Mouse (Mus musculus) forebrain, embryonic 10.5 days (tissue): Measurements from ENCODE around the gene Gpr146. TPM values are rescaled to one million over a fixed set of nuclear protein-coding genes. Genes with fewer than 3 reads are reported as not detected.

Experiments
- DNase-seq: peaks from one replicate; pipeline ENCODE4 v3.0.0-alpha.2; 2017; ENCODE audit warnings: low spot score; ENCODE audit errors: extremely low spot score
- H3K27ac ChIP-seq: fragments of 300-500 bp; sonication (generic); 2 replicates; pipeline ENCODE4 v1.5.1; 2016; ENCODE audit warnings: mild to moderate bottlenecking
- H3K27me3 ChIP-seq: fragments of 300-500 bp; sonication (generic); 2 replicates; pipeline ENCODE4 v1.6.1; 2016; ENCODE audit warnings: mild to moderate bottlenecking; ENCODE audit not compliant: poor library complexity, severe bottlenecking
- H3K36me3 ChIP-seq: fragments of 300-500 bp; sonication (generic); replicated peaks from 2 replicates; pipeline ENCODE4 v1.6.1; 2016; ENCODE audit warnings: mild to moderate bottlenecking, moderate library complexity
- H3K4me1 ChIP-seq: fragments of 300-500 bp; sonication (generic); 2 replicates; pipeline ENCODE4 v1.6.1; 2016
- H3K4me3 ChIP-seq: fragments of 300-500 bp; sonication (generic); 2 replicates; pipeline ENCODE4 v1.5.1; 2016; ENCODE audit warnings: mild to moderate bottlenecking, moderate library complexity
- H3K9me3 ChIP-seq: fragments of 300-500 bp; sonication (generic); 2 replicates; pipeline ENCODE4 v1.6.1; 2016; ENCODE audit warnings: mild to moderate bottlenecking, moderate library complexity
- WGBS: fragments of 180-500 bp; shearing (Covaris S2); methylation state at CpG from one replicate; pipeline ENCODE4 v1.1.7; 2016; 5-methylcytosine and 5-hydroxymethylcytosine counted together
- polyA plus RNA-seq: library from polyadenylated mRNA; unstranded; fragments of >200 nt; fragmentation: Nextera tagmentation; extraction: Ambion mirVana; gene quantifications from 2 replicates; pipeline ENCODE4 v1.2.1, GENCODE M21; 2016

Gene Gpr146
- polyA plus RNA-seq, 1 experiment from 2014 or later, result 1.6 TPM

DNA sequence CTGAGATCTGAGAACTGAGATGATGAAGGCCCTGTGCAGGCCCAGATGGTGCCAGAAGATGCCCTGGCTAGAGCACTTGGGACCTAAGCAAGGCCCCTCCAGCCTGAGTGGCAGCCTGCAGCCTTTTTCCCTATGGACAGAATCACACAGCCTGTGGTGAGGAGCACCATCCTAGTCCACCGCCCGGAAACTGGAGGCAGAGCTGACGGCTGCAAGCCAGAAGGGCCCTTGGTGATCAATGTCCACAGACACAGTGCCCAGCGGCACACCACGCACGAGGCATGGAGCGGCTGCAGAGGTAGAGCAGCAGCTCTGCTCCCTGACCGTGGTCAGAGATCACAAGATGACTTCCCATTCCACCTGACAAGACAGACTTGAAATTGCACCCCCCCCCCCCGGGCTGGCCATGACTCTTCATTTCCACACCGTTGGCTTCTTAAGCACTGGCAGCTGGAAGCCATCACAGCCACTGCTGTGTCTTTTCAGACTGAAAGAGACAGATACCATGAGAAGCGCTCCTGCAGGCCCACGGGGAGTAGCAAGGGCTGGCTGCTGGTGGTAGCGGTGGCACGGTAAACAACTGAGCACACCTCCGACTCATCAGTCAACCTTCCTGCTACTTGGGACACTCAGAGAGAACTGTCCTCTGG lies 34.3 kb downstream of the Gpr146 start:
- H3K9me3 ChIP-seq, result no peaks in the 10 kb centered on the region
- H3K4me1 ChIP-seq, result peaks cover 11% of the 10 kb centered on the region
- peaks cover 22% of the 10 kb centered on the region for H3K36me3 ChIP-seq
- no peak overlapping the region for H3K4me3 ChIP-seq
- H3K27ac ChIP-seq, result no peak overlapping the region
- no peak for DNase-seq
- 91% methylated on average over 15 of the region's 15 CpGs for WGBS
- H3K27me3 ChIP-seq, result no peaks in the 10 kb centered on the region

DNA sequence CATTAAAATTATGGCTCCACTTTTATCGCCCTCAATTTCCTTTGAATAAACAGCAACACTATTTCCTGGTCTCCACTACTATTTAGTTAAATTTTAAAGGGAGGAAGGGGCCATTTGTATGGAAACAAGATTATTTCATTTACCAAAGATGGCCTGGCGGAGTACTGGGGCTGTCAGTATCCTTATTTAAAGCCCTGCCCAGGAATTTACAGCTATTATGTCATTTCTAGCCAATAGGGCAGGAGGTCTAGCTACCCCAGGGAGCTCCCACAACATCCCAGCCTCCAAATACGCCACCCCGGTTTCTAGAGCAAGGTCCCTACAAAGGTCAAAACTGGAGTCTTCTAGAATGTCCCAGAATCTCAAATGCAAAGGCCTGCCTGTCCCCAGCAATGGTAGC lies 36.0 kb downstream of the Gpr146 start:
- 91% methylated on average over 4 of the region's 4 CpGs for WGBS
- peaks cover 6% of the 10 kb centered on the region for H3K4me1 ChIP-seq

DNA sequence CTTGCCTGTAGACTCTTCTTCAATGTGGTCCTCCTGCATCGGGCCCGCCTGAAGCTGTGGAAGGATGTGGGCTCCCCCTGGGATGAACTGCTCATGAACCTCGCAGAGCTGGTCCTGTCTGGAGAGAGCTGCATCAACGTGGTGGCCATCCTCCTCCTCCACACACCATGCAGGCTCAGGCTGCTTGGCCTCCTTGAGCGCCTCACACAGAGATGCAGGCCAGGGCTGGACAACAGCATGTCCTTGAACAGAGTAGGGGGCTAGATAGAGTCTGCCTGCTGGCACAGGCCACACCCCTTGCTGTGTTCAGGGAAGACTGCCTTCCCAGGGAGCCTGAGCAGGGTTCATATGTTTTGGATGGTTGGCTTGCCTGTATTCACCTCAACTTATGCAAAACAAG lies 37.5 kb downstream of the Gpr146 start:
- Histone ChIP-seq H3K4me3 (no peak overlapping the region), H3K4me1 (peaks cover 14% of the 10 kb centered on the region), H3K36me3 (peaks cover 23% of the 10 kb centered on the region), H3K27me3 (no peaks in the 10 kb centered on the region), H3K27ac (no peak overlapping the region), H3K9me3 (no peaks in the 10 kb centered on the region; the same call in 1 of the 2 replicates)
- DNase-seq, result no peak
- WGBS, result 87% methylated on average over 5 of the region's 5 CpGs

More for the DNA sequence above, 36.0 kb downstream of the Gpr146 start:
- Histone ChIP-seq H3K27me3 (no peaks in the 10 kb centered on the region), H3K4me3 (no peak overlapping the region), H3K9me3 (no peaks in the 10 kb centered on the region; the same call in 1 of the 2 replicates), H3K27ac (no peak overlapping the region), H3K36me3 (peaks cover 27% of the 10 kb centered on the region)
- no peak for DNase-seq

DNA sequence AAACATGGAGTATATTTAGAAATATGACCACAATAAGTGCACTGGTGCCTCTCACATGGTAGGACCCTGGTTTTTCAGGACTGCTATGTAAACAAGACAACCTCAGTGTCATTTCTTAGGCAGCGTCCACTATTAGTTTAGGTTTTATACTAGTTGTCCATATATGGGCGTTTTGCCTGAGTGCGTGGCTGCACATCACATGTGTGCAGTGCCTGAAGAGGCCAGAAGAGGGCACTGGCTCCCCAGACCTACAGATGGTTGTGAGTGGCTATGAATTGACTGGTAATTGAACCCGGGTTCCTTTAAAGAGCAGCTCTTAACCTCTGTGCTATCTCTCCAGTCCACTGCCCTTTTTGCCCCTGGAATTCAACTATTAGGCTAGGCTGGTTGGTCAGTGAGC lies 39.4 kb downstream of the Gpr146 start:
- DNase-seq, result no peak
- Histone ChIP-seq H3K27me3 (no peaks in the 10 kb centered on the region), H3K36me3 (peaks cover 23% of the 10 kb centered on the region), H3K27ac (no peak overlapping the region), H3K9me3 (no peaks in the 10 kb centered on the region; the same call in 1 of the 2 replicates), H3K4me3 (no peak overlapping the region), H3K4me1 (peaks cover 14% of the 10 kb centered on the region)
- WGBS, result 90% methylated on average over 4 of the region's 4 CpGs

DNA sequence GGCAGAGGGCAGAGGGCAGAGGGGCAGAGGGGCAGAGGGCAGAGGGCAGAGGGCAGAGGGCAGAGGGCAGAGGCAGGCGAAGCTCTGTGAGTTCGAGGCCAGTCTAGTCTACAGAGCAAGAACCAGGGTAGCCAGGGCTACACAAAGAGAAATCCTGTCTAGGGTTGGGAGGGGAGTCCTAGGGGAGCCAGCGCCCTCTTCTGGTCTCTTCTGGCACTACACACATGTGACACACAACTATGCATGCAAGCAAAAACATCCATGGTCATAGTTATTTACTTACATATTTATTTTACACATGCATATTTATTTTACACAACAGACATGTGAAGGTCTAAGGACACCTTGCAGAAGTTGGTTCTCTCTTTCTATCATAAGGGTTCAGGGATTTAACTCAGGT lies 40.0 kb downstream of the Gpr146 start:
- no peak overlapping the region for H3K27ac ChIP-seq
- H3K4me1 ChIP-seq, result peaks cover 16% of the 10 kb centered on the region
- no peaks in the 10 kb centered on the region for H3K27me3 ChIP-seq
- no peaks in the 10 kb centered on the region; the same call in 1 of the 2 replicates for H3K9me3 ChIP-seq
- WGBS, result 89% methylated on average over 3 of the region's 3 CpGs
- DNase-seq, result no peak
- peaks cover 23% of the 10 kb centered on the region for H3K36me3 ChIP-seq
- H3K4me3 ChIP-seq, result no peak overlapping the region

DNA sequence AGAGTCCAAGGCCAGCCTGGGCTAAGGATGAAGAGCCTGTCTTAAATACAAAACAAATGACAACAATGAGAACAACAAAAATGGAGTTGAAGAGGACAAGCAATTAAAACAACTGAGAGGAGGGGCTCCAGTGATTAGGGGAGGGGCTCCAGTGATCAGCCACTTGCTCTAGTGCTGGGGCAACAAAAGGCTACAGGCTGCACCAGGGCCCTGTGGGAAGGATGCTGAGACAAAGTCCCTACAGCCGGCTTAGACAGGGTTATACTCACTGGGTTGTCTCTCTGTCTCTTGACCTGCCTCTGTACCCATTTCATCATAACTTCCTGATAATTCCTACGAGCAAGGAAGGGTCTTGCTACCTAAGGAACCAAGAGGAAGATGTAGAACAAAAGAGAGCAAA lies 40.6 kb downstream of the Gpr146 start:
- no peak for DNase-seq
- H3K27ac ChIP-seq, result peak overlapping the region; percentile 54

DNA sequence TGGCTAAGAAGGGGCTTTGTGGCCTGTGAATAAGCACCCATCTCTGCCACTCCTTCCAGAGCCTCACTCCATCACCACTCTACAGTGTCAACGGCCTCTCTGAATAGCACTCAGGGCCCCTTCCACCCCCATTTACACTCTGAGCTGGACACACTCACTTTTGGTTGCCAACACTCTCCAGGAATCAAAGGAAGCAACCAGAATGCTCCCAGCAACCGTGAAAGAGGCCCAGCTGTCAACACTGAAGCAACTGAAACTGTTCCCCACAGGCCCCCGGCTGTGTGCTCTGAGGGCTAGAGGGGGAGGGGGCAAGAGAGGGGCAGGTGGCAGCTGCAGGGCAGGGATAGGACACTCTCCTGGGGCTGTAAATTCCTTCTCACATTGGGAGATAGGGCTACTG lies 41.1 kb downstream of the Gpr146 start:
- 43% methylated on average over 3 of the region's 3 CpGs for WGBS
- DNase-seq, result no peak
- Histone ChIP-seq H3K27me3 (no peaks in the 10 kb centered on the region), H3K4me1 (peaks cover 27% of the 10 kb centered on the region), H3K4me3 (no peak overlapping the region), H3K9me3 (no peaks in the 10 kb centered on the region; the same call in 1 of the 2 replicates), H3K27ac (peak overlapping the region; percentile 54), H3K36me3 (peaks cover 23% of the 10 kb centered on the region)

More for the DNA sequence above, 40.6 kb downstream of the Gpr146 start:
- H3K4me3 ChIP-seq, result no peak overlapping the region
- no peaks in the 10 kb centered on the region; the same call in 1 of the 2 replicates for H3K9me3 ChIP-seq
- WGBS, result 65% methylated on average over 2 of the region's 2 CpGs
- H3K27me3 ChIP-seq, result no peaks in the 10 kb centered on the region
- peaks cover 23% of the 10 kb centered on the region for H3K36me3 ChIP-seq
- H3K4me1 ChIP-seq, result peaks cover 22% of the 10 kb centered on the region

DNA sequence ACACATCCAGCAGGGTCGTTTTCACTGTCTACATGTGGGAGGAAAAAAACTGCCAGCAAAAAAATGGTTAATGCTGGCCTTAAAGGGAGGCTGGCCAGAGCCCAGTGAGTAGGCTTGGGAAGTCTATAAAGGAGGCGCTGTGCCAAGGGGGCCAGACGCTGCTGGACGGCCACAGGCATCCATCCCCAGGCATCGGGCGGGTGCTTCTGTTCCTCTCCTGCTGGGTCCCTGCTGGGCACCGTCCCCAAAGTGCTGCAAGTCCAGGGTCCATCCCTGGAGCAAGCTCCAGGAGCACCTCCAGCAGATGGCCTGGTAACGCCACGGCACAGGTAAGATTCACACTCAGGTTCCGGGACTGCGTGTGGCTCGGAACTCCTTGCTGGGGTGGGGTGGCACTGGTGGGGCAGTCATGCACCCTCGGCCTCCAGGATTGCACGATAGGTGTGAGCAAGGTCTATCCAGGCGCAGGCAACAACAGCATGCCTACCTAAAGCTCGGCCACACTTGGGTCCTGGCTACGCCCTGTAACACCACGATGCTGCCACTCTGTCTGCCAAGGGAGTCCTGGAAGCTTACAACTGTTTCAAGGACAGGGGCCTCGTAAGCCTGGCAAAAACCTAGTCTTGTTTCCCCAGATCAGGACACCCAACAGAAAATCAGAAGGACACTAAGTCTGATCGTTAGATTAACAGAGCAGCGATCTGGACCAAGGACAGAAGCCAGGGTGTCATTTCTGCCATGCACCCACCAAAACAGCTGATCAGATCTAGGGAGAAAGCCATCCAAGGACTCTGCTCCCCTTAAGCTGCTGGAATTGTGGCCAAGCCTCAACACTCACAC lies 45.7 kb downstream of the Gpr146 start, which contains the start of gene Gper1:
Gene Gper1 (plus strand): TSS at position 126 of the 840 bp plus-strand sequence.
- peak within 1 kb of the TSS; percentile 53; the same call in 1 of the 2 replicates for H3K27ac ChIP-seq
- H3K27me3 ChIP-seq, result no peaks in the 10 kb centered on the region
- no peak for DNase-seq
- H3K9me3 ChIP-seq, result no peaks in the 10 kb centered on the region
- WGBS, result 66% methylated on average over 21 of the region's 21 CpGs
- no peak within 1 kb of the TSS for H3K4me3 ChIP-seq
- peaks cover 24% of the 10 kb centered on the region for H3K4me1 ChIP-seq
- H3K36me3 ChIP-seq, result peaks cover 10% of the 10 kb centered on the region

DNA sequence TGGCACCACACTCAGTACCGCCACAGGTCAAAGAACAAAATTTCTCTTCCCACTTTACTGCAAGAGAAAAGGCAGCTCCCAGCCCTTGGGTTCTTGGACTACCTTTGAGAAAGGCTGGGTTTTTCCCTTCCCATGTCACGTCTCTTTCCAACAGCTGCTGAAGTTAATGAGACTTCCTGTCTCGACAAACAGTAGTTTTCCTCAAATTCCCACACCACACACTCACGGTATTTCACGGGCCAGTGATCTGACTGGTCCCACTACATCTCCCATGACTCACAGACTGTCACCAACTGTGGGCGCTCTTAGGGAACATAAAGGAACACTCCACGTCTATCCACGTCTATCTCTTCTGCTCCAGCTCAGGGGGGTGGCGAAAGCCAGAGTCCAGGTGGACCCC lies 47.7 kb downstream of the Gpr146 start:
- Histone ChIP-seq H3K36me3 (peaks cover 10% of the 10 kb centered on the region), H3K27ac (no peak overlapping the region), H3K4me3 (no peak overlapping the region), H3K27me3 (no peaks in the 10 kb centered on the region), H3K4me1 (peaks cover 31% of the 10 kb centered on the region), H3K9me3 (no peaks in the 10 kb centered on the region)
- 91% methylated on average over 9 of the region's 9 CpGs for WGBS
- DNase-seq, result no peak

DNA sequence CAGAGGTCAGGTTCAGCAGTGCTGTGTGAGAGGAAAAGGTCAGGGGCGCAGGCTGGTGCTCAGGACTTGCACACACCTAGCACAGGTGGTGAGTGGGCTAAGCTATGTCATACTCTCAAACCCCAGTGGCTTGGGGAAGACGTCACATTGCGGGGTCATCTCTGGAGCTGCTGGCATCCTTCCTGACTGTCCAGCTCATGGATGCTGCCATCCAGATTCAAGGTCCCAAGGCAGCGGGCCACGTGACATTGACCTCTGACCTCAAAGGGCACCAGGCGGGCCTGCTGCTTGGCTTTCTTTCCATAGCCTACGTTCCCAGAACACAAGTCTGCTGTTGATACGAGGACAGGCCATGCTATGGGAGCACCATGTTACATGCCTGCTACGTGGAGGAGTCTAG lies 49.5 kb downstream of the Gpr146 start:
- Histone ChIP-seq H3K27me3 (no peaks in the 10 kb centered on the region), H3K4me3 (no peak overlapping the region), H3K4me1 (peaks cover 49% of the 10 kb centered on the region), H3K9me3 (no peaks in the 10 kb centered on the region), H3K27ac (no peak overlapping the region), H3K36me3 (peaks cover 10% of the 10 kb centered on the region)
- WGBS, result 92% methylated on average over 9 of the region's 9 CpGs
- no peak for DNase-seq

DNA sequence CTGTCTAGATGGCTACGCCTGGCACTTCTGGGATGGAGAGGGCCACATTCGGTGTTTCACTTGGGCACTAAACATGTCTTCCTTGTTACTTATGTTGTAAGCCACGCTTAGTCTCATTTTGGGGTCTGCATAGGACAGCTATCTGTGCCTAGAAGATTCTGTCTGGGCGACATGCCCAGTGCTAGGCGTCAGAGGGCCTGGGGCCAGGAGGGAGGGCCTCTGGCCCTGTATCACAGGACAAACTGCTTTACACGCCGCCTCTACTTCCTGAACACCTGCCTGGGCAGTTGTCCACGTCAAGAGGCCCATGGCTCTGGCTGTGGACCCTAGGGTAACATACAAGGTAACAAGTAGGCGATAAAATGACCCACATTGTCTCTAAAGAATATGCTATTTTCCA lies 50.5 kb downstream of the Gpr146 start:
- Histone ChIP-seq H3K4me3 (no peak overlapping the region), H3K4me1 (peaks cover 52% of the 10 kb centered on the region), H3K9me3 (no peaks in the 10 kb centered on the region), H3K36me3 (peaks cover 10% of the 10 kb centered on the region), H3K27me3 (no peaks in the 10 kb centered on the region), H3K27ac (no peak overlapping the region)
- 90% methylated on average over 9 of the region's 9 CpGs for WGBS
- DNase-seq, result no peak

DNA sequence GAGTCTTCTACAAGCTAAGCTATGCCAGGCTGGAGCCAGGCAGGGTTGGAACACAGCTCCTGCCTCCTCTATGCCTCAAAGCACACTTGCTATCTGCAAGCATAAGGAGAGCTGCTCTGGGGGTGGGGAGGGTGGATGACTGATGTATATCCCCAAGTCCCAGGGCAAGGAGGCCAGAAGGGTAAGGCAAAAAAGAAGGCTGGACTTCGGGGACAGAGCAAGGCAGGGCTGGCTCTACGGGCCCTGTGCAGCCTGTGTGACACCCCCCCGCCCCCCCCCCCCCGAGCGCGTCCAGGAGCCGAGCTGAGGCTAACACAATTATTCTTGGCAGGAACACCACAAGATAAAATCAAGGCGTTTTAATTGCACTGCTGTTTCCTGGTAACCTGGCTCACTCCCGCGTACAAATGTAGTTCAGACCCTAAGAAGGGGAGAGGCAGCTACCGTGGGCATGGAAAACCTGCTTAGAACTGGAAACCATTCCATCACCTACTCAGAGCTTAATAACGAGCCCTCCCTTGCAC lies 52.4 kb downstream of the Gpr146 start:
- Histone ChIP-seq H3K36me3 (peaks cover 10% of the 10 kb centered on the region), H3K4me3 (no peak overlapping the region), H3K9me3 (no peaks in the 10 kb centered on the region), H3K27ac (peak overlapping the region; percentile 33; the same call in 1 of the 2 replicates), H3K4me1 (peaks cover 62% of the 10 kb centered on the region), H3K27me3 (no peaks in the 10 kb centered on the region)
- DNase-seq, result no peak
- WGBS, result 73% methylated on average over 12 of the region's 12 CpGs

DNA sequence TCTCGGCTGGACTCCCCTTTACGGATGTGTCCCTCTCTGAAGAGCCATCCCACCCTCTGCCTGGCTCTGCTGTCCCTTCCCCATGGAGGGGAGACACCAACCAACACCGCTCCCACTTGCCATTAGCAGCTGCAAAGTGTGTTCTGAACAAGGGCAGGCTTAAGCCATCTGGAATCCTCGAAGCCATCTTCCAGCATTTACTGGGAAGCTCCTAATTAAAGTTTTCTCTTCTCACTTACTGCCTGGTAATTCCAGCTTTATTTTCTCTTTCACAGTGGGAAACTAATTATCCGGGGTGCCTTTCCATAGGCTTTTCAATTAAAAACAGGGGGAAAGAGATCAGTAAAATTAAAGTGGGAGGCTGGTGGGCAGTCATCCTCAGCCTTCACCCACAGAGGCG lies 54.8 kb downstream of the Gpr146 start:
- H3K27me3 ChIP-seq, result no peaks in the 10 kb centered on the region
- H3K27ac ChIP-seq, result peak overlapping the region; percentile 65
- peaks cover 77% of the 10 kb centered on the region for H3K4me1 ChIP-seq
- 24% methylated on average over 6 of the region's 6 CpGs for WGBS
- no peaks in the 10 kb centered on the region for H3K9me3 ChIP-seq
- H3K36me3 ChIP-seq, result peaks cover 5% of the 10 kb centered on the region; the same call in 1 of the 2 replicates
- no peak overlapping the region for H3K4me3 ChIP-seq
- no peak for DNase-seq
